Mouse (Mus musculus): ENCODE data around the gene Tpp2. TPM values are rescaled to one million over a fixed set of nuclear protein-coding genes. Genes with fewer than 3 reads are reported as not detected.

Tpp2 gene
- total RNA-seq, 2 experiments from 2014 or later, result 42.7 to 49.8 TPM

DNA sequence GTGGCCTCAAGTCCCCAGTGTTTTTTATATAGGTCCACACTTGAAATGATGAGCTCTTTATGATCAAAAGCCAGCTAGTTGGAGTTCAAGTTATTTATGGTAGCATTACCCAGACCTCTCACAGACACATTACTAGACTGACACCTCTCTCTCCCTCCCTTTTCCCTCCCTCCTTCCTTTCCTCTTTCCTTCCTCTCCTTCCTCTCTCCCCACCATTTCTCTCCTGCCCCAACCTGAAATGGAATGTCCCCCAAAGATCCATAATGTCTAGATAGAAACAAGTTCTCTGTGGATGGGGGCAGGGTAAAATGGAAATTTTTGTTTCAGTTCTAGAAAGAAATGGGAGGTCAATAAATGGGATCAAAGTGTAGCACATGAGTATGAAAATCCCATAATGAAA is 86.5 kb downstream of the Tpp2 start, which contains the start of gene Mettl21c:
Mettl21c (minus strand) TSS at position 101 of the 400 bp plus-strand sequence.
- no peak for DNase-seq

GRCm38 (mm10) chr1:44022656-44023055 is 89.2 kb downstream of the Tpp2 start:
- no peak for DNase-seq

DNA sequence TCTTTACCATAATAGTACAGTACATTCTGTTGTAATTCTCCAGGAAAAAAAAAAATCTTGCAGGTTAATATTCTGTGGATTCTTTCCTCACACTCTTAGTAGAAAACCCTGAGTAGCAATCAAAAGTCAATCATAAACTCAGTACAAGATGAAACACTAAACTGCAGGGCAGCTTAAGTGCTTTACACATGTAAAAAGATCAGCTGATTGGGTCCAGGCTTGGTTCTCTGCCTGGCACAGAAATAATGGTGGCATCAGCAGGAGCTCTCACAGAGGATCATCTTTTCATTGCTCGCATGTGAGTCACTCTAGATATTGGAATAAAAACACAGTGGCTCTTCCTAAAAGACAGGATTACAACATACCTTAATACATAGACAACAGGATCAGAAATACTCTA is 94.2 kb downstream of the Tpp2 start:
- DNase-seq, result no peak

DNA sequence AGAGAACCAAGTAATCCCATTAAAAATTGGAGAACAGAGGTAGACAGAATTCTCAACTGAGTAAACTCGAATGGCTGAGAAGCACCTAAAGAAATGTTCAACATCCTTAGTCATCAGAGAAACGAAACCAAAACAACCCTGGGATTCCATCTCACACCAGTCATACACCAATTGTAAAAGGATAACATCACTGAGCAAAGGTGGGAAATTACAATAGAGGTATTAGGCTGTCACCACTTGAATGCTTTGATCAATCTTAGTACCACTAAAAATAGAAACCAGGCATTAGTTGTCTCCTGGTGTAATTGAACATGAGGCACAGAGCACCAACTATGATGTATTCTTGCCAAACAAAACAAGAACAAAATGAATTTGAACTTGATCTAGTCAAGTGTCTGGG is 98.8 kb downstream of the Tpp2 start:
- DNase-seq, result no peak

DNA sequence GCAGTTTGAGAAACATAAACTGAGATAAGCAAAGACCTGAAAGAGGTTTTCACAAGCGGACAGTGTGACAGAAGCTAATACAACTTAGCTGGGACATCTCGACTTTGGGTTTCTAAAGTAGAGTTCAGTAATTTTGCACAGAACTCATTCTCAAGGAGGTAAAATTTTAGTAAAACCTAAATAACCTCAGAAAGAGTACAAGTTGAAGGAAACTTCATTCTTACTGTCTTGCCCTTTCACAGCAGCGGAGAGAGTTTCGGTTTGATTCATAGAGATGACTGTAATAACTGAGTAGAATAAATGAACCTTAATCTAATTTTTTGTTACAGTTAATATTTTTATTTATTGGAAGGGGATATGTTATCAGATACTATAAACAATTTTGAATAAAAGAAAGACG is 99.5 kb downstream of the Tpp2 start:
- DNase-seq, result no peak

GRCm38 (mm10) chr1:44041797-44042554 is 108.5 kb downstream of the Tpp2 start:
- peak; percentile 78 for DNase-seq

DNA sequence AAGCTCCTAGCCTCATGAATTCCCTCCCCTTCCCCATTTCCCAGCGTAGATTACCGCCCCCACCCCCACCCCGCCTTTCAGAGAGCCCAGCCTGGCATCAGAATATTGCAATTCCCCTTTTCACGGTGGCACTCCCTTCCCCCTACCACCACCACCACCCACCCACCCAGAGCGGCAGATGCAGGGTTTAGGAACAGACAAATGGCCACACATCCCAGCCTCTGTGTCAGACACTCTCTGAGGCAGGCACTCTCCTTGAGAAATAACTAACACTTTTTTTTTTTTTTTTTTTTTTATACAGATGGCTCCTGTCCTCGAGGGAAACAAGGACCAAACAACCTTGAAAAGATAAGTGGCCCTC is 109.1 kb downstream of the Tpp2 start:
- DNase-seq, result no peak

DNA sequence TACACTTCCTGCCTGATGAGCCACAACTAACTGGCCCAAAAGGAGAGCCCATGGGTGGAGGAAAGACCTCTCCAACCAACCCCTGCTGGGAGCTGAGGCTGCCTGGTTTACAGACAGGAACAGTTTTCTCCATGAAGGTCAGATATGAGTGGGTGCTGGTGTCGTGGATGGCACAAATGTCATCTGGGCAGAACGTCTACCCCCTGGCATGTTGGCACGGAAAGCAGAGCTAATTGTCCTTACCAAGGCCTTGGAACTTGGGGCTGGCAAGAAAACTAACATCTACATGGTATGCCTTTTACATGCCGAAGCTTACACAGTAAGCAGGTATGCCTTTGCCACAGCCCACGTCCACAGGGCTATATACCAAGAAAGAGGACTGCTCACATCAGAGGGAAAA is 112.2 kb downstream of the Tpp2 start:
- DNase-seq, result peak; percentile 42

DNA sequence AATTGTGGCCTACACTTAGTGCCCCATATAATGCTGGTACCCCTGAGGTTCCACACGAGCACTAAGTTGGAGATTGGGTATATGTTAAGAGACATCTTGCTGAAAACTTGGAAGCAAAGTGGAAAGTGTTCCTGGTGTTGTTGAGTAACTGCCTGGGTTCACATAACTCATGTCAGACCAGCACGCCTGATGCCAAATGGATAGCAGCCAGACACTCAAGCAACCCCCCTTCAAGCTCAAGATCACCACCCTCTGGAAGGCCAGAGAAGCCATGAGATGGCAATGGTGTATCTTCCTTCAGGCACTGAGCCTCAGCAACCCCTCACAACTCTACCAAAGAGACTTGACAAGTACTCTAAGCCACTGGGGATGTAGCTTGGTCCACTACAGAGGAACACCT is 113.1 kb downstream of the Tpp2 start:
- DNase-seq, result peak; percentile 77

Small RNA genes lying within 50 kb of the gene (microRNA-seq; reads per million reads assigned to microRNA genes)
- gene Gm24180, result not detected

Other genes with a start within 250 kb of the Tpp2 start
- gene 1500015O10Rik, start 203.0 kb upstream of the Tpp2 start, total RNA-seq (2021), result 10 to 100 TPM; 74.8 to 75.3 TPM
- 10 to 100 TPM; 27.6 to 28.2 TPM for gene Uxs1, start 105.8 kb upstream of the Tpp2 start, total RNA-seq (2021)
- gene Mettl21c, start 86.4 kb downstream of the Tpp2 start, total RNA-seq (2021), result 1 to 10 TPM; 1.5 to 1.6 TPM
- gene Gm8251, start 128.3 kb downstream of the Tpp2 start, total RNA-seq (2021), result under 1 TPM in 1 of 2 experiments, not detected in 1; 0.03 TPM
- 10 to 100 TPM; 15.3 to 17.3 TPM for gene Tex30, start 168.8 kb downstream of the Tpp2 start, total RNA-seq (2021)
- gene Kdelc1, start 185.2 kb downstream of the Tpp2 start, total RNA-seq (2021), result 10 to 100 TPM; 21.0 to 21.8 TPM
- gene Bivm, start 185.3 kb downstream of the Tpp2 start, total RNA-seq (2021), result 10 to 100 TPM; 13.2 to 19.4 TPM
- 10 to 100 TPM; 15.8 to 20.3 TPM for gene Ercc5, start 214.1 kb downstream of the Tpp2 start, total RNA-seq (2021)